Mouse (Mus musculus): ENCODE results near the gene Kdm6b. TPM values are rescaled to one million over a fixed set of nuclear protein-coding genes. Genes with fewer than 3 reads are reported as not detected.
A peak's percentile ranks its signal among the peaks of the same experiment; 100 is the strongest.

The Kdm6b gene
- polyA plus RNA-seq, 1 experiment, result 3.3 TPM

DNA sequence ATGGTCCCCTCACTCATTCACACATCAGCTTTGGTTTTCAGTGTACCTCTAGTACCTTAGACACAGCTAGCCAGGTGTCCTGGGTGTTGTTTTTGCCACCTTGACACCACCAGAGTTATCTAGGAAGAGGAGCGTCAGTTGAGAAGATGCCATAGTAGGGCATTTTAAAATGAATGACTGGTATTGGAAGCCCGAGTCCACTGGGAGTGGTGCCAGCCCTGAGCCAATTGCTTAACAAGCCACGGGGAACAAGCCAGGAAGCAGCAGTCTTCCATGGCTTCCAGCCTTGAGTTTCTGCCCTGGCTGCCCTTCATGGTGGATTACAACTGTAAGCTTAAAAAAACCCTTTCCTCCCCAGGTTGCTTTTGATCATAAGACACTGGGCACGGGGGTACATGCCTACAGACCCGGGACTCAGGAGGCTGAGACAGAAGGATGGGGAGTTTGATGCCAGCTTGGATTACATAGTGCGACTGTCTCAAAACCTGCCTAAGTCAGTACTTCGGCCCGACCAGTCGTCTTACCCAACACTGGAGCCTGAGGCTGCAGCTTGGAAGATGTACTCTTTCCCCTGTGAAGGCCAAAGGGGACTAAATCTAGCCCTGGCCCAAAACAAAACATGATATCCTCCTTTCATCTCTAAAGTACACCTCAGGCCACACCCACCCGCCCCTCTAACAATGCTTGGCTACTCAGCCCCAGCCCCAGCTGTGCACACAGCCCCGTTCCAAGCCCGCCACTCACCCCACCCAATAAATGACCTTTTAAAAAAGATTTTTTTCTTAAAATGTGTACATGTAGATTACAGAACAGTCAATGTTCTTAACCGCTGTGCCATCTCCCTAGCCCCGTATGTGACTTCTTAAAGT, 23.7 kb downstream of the Kdm6b start:
- peak; percentile 32 for DNase-seq (ENCODE audit: low spot score)

DNA sequence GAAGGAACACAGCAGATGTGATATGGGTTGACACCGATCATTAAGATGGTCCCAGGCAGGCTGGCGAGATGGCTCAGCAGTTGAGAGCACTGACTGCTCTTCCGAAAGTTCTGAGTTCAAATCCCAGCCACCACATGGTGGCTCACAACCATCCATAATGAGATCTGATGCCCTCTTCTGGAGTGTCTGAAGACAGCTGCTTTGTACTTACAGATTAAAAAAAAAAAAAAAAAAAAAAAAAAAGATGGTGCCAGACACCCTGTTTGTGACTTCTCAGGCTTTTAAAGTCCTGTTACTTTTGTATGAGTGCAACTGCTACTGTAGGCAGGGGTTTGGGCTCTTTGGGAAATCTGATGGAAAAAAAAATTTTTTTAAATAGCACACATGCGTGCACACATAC, 24.8 kb downstream of the Kdm6b start:
- no peak for DNase-seq (ENCODE audit: low spot score)

DNA sequence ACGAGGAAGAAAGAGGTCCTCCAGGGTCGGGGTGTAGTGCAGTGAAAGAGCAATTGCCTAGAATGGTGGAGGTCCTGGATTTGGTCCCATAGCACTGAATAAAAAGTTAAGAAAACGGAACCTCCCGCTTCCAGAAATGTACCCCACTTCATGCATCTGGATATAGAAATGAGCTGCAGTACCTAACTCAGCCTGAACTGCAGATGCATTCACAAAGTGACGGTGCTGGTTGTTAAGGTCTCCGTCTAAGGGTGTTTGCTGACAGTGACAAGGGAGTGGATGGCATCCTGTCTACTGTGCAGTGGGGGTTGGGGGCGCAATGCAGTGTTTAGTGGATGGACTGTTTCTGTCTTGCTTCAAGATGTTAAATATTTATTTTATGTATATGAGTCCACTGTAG, 26.7 kb downstream of the Kdm6b start:
- DNase-seq (ENCODE audit: low spot score), result no peak

DNA sequence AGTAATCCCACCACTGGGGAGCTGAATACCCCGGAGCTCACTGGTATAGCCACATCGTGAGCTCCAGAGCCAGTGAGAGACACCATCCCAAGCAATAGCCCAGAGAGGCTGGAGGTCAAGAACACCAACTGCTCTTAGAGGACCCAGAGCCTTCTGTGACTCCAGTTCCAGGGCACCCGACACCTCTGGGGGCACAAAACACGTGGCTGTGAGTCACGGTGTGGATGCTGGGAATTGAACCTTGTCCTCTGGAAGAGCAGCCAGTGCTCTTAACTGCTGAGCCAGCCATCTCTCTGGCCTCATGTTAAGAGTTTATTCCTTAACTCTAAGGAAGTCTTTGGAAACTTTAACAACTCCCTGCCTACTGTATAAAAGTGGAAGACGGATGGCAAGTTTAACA, 28.5 kb downstream of the Kdm6b start:
- DNase-seq (ENCODE audit: low spot score), result no peak

DNA sequence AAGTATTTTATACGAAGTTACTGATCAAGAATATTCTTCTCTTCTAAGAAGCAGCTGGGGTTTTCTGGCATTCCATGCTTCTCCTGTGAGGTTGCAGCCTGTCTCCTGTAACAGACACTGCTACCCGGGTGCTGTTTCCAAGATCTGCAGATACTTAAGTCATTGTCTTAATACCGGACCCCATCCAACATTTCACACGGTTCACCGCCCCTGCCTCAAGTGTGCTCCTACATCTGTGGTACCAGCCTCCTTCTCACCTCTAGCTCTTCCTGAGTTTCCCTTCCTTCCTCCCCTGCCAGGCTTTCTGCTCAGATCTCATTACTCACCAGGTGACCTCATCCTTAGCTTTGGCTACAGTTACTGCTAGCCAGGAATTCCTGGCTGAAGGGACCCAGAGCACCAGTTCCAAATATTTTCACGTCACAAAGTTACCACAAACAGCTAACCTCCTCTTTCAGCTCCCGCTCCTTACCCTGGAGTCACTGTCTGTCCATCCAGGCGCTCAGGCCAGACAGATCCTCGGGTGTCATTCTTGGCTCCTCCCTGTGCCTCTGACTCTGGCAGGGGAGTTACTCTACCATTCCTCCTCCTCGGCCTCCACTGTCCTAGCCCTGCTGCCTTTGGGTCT, 30.9 kb downstream of the Kdm6b start:
- DNase-seq (ENCODE audit: low spot score), result no peak

DNA sequence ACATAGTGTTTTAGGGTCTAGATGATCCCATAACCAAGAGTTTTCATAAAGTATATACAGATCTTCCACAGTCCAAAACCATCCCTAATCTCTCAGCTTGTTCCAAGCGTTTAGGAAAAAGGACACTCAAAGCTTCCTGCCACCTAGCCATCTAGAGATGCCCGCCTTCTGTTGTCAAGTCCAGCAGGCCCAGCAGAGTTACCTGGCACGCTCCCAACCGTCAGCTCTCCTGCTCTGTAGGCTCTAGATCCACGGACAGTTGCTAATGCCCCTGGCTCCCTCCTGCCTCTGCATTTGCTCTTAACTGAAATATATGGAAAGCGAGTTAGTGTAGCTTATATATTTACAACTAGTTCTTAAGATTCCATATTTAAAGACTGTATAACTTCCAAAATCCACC, 32.1 kb downstream of the Kdm6b start:
- DNase-seq (ENCODE audit: low spot score), result no peak

DNA sequence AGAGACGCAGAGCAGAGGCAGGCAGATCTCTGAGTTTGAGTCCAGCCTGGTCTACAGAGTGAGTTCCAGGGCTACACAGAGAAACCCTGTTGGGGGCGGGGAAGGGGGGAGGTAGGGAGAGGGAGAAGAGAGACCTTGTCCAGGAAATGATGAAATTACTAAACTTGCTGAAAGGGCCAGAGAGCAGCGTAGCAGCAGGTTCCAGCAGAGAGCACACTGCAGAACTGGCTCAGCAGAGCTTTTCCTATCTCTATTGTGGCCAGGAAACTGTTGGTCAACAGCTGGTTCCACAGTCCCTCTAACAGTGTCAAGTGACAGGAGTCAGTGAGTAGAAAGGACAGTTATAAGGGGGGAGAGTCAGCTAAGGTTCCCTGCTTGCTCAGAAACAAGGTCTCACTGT, 33.9 kb downstream of the Kdm6b start:
- no peak for DNase-seq (ENCODE audit: low spot score)

DNA sequence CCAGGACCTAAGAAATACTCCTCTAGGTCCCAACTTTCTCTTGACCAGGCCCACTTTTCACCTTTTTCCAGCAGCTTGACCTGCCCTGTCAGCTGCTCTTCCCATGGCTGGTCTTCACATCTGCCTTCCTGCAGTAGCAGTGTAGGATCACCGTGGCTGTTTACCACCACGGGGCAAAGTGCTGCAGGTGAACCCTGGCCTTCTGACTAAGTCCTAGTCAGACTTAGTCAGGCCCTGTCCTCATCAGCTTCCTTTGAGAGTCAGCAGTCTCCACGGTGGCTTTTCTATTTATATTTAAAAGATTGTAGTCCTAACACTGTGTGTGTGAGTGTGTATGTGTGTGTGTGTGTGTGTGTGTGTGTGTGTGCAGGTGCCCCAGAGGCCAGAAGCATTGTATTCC, 35.7 kb downstream of the Kdm6b start:
- no peak for DNase-seq (ENCODE audit: low spot score)

DNA sequence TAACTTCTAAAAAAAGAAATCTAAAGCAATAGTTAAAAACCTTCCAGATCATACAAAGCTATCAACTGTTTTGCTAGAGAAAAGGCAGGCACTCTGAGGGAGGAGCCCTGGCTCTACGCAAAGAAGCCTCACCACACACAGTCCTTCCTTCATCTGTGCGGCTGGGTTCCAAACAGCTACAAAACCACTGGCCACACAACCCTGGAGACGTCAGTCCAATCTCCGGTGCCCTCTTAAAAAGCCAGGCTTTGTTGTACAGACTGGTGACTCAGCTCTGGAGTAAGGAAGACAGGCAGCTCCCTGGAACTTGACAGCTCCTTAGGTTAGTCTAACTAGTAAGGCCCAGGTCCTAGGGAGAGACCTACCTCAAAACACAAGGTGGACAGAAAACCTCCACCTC, 37.8 kb downstream of the Kdm6b start:
- DNase-seq (ENCODE audit: low spot score), result no peak

DNA sequence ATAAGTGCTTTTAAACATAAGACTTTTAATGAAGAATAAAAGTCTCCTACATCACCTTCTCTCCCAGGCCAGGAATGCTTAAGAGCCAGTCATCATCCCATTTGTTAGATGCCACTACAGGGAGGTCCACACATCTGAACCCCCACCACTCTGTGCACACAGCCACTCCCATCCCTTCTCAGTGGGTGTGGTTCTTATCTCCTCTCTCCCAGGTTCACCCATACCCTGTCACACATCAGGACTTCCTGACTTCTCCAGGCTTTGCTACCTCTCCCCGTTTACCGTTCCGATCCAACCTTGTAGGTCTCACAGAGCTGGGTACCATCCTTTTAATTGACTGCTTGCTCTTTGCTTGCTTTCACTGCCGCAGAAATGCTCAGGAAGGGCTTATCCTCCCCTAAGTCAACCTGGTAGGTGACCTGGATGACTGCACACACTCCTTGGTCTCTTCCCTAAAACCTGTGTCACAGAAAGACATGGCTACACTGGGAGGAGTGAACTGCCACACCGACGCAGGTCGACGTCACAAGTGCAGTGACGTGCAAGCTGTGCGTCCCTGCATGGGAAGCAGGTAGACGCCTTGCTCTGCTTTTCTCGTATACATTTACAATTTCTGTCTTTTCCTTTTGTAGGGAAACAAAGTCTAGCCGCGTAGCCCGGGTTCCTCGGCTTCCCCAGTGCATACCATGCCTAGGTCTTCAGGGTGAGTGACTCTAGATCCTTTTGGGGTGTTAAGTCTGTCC, 40.1 kb downstream of the Kdm6b start:
- DNase-seq (ENCODE audit: low spot score), result no peak

DNA sequence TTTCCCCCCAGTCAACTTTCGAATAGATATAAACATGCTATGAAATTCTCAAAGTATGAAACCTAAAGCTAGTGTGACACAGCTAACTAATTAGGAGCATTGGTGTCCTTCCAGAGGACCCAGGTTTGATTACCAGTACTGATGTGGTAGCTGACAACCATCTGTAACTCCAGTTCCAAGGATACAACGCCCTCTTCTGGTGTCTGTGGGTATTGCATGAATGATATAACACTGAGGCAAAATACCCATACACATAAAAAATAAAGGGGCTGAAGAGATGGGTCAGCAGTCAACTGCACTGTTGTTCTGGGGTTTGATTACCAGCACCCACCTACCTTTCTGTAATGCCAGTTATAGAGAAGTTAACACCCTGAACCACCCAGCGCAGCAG, 40.7 kb downstream of the Kdm6b start:
- DNase-seq (ENCODE audit: low spot score), result no peak

DNA sequence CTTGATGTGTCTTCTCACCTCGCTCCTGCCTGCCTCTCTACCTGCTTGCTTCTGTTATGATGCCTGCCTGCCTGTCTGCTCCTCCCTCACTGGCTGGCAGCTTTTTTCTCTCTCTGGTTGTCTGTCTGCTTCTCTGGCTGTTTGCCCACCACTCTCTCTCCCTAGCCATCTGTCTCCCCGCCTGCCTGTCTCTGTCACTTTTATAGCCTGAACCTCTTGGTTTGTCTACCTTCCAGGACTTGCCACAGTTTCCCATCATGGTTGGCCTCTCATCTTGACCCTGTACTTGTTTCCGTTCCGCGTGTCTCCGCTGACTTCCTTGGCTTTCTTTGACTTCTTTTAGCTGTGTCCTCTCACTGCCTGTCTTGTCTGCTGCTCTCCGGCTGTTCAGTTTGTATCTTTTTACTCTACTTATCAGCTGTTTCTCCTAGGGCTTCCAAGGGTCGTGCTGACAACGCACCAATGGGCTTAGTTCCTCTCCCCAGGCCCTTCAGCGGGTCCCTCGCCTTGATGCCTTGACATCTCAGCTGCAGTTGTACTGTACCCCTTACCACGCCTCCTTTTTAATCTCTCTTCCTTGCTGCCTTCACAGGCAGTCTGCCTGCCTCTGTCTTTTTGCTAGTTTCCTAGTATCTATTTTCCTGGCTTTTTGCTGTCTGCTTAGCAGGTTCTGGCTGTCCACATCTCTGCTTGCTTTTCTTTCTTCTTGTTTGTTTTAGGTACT, 41.3 kb downstream of the Kdm6b start:
- no peak for DNase-seq (ENCODE audit: low spot score)

DNA sequence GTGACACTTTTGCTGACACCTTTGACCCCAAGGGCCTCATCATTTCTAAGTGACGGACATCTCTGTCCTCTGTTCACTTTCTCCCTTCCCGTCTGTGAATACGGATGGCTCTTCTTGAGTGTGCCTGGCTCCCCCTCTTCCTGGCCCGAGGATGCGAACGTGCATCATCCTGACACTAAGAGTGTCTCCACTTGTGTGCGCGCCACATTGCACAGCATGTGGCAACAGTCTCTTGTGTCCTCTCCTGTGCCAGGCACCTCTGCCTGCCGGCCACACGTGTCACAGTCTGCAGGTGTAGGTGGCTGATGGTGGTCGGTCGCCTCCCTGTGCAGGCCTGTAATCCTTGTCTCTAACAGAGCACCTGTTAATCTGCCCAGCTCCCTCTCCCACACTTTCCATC, 41.9 kb downstream of the Kdm6b start:
- DNase-seq (ENCODE audit: low spot score), result no peak

DNA sequence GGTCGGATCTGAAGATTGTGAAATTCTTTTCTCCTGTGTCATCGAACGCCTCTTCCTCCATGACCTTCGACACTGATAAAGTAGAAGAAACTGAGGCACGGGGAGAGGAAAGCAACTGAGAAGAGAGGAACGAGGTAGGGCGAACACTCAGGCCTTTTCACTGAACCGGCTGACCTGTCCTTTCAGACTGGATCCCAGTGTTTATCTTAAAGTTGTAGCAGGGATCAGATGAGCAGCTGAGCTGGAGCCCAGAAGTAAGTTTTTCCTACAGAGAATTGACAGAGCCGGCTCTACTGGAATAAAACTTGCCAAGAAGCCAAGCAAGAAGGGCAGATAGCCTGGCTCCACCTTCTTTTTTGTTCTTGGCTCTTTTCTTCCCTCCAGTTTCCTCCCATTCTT, 42.7 kb downstream of the Kdm6b start:
- no peak for DNase-seq (ENCODE audit: low spot score)

DNA sequence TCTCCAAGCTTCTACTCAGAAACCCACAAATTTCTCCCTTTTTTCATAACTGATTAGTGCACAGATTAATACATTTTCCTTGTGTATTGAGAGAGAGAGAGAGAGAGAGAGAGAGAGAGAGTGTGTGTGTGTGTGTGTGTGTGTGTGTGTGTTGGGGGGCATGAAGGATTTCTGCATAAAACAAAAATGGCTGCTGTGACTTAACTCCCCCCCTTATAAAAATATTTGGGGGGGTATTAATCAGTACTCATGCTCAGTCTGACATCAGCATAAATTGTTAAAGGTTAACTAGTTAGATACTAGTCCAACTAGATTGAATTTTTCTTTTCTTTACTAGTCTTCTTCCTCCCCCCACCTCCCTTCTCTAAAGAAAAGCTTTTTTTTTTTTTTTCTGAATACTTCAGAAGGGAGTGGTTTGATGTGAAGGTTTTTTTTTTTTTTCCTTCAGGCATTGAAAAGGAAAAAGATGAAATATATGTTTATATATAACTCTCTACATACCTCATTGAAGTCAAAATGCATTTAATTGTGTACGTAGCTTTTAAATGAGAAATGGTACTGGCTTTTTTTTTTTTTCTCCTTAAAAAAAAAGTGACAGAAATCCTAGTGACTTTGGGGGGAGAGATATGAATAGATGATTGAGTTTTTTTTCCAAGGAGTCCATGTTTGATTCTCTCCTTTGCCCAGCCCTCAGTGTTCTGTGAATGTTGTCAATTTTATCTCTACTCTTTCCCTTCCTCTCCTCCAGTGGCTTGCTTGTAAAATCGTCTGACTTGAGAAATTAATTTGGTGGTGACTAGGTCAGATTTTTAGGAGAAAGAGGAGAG, 43.3 kb downstream of the Kdm6b start:
- no peak for DNase-seq (ENCODE audit: low spot score)

DNA sequence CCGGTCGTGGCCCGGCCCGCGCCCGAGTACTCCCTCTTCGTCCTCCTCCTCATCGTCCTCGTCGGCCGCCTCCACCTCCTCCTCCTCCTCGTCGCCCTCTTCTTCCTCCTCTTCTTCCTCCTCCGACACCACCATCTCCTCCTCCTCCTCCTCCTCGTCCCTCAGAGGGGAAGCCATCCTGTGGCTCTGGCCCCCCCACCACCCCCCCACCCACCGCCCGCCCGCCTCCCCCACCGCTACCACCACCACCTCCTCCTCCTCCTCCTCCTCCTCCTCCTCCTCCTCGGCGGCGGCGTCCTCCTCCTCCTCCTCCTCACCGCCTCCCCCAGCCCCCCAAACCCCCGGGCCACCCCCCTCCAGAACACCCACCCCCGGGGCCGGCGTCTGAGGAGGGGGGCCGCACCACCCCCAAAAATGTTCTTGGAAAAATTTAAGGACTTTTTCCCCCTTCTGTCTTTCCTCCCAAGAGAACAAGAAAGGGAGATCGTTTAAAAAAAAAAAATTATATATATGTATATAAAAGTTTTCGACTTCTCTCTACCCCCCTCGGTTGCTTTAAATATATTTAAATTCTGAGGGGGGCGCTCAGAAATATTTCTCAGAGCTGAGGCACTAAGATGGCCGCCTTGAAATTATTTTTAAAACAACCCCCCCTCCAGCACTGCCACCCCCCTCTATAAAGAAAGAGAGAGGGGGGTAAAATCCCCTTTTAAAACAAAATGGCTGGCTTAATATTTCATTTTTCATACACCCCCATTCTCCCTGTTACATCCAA, 44.1 kb downstream of the Kdm6b start, which contains the start of gene Chd3:
Chd3 (minus strand) TSS at position 192 of the 775 bp plus-strand sequence.
- DNase-seq (ENCODE audit: low spot score), result no peak

DNA sequence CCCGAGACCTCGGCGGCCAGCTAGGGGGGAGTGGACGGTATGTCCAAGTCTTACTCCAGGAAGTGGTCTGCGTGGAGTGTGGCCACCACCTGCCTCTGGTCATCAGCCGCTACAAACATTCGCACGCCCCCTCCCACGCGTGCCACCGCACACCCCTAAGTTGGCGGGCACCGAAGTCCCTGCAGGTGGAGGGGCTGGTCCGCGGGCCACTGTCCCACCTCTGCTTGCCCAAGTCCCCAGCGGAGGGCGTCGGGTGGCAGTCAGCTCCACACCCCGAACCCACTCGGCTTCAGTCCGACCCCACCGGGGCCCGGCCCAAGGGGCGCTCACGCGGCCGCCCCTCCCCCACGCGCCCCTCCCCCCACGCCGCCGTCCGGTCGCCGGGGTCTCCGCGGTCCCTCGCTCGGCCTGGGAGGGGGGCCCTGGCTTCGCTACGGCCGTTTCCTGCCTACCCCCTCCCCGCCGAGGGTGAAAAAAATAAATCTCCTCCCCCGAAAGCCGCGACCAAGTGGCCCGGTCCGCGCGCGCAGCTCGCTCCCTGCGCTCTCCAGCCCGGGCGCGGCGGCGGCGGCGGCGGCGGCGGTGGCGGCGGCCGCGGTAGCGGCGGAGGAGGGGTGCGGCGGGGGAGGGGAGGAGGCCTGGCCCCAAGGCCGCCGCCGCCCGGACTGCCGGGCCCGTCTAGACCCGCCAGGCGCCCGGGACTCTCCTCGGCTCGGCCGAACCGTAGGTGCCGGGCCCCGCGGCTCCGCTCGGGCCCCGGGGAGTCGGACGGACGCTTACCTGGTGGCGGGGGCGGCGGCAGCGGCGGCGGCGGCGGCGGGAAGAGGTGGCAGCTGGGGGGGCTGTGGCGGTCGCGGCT, 44.9 kb downstream of the Kdm6b start:
- peak; percentile 58 for DNase-seq (ENCODE audit: low spot score)

DNA sequence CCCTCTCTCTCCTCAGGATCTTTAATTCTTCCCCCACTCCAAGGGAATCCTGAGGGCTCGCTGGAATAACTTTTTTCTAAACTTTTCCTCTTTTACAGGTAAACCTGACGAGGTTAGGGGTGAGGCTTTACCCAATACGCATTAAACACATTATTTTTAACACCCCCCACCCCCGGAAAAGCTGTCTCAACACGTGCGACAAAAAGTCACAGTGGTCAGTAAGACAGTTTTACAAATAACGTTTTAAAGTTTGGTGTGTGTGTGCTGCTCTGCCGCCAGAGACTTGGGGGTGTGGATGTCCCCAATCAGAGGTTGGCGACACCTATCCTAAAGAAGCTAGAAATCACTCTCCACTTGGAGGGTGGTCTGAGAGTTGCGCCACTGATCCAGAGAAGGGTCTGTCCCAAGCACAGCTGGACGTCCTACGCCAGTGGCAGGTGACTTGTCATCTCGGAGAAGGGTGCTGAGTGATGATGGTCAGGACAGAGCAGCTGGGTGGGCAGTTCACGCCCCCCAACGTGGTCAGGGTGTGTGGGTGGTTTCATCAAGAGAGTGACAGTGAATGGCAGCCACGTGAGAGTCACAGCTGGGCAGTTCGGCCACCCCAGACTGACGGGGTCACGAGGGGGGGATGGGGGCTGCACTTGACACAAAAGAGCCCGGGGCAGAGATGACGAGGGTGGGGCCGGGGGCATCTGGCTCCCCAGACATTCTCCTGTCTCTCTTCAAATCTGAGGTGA, 45.7 kb downstream of the Kdm6b start:
- no peak for DNase-seq (ENCODE audit: low spot score)
